Mouse (Mus musculus) hindbrain, postnatal 0 days (tissue): Measurements from ENCODE around the gene Capg. TPM values are rescaled to one million over a fixed set of nuclear protein-coding genes. Genes with fewer than 3 reads are reported as not detected.
A peak's percentile ranks its signal among the peaks of the same experiment; 100 is the strongest.

Source experiments
- ATAC-seq: fragments of 200-750 bp; cut with Nextera tagmentation; 2 replicates; pipeline ENCODE4 v1.8.0; 2017; ENCODE audit warnings: mild to moderate bottlenecking, moderate TSS enrichment, moderate library complexity
- DNase-seq: peaks from one replicate; pipeline ENCODE4 v3.0.0-alpha.2; 2015; ENCODE audit warnings: low spot score
- H3K27ac ChIP-seq: fragments of 300-500 bp; sonication (generic); 2 replicates; pipeline ENCODE4 v1.5.1; 2014; ENCODE audit warnings: mild to moderate bottlenecking
- H3K27me3 ChIP-seq: fragments of 300-500 bp; sonication (generic); 2 replicates; pipeline ENCODE4 v1.6.1; 2014; ENCODE audit warnings: low read length, mixed read lengths; ENCODE audit not compliant: insufficient read depth
- H3K36me3 ChIP-seq: fragments of 300-500 bp; sonication (generic); 2 replicates; pipeline ENCODE4 v1.6.1; 2014; ENCODE audit warnings: low read length, mixed read lengths; ENCODE audit not compliant: insufficient read depth
- H3K4me1 ChIP-seq: fragments of 300-500 bp; sonication (generic); 2 replicates; pipeline ENCODE4 v1.6.1; 2014; ENCODE audit warnings: antibody characterized with exemption, low read length, mixed read lengths; ENCODE audit not compliant: insufficient read depth
- H3K4me2 ChIP-seq: fragments of 300-500 bp; sonication (generic); 2 replicates; pipeline ENCODE4 v1.6.1; 2014; ENCODE audit warnings: low read depth, mild to moderate bottlenecking, low read length, moderate library complexity, mixed read lengths
- H3K4me3 ChIP-seq: fragments of 300-500 bp; sonication (generic); 2 replicates; pipeline ENCODE4 v1.5.1; 2014; ENCODE audit warnings: low read length
- H3K9ac ChIP-seq: fragments of 300-500 bp; sonication (generic); replicated peaks from 2 replicates; pipeline ENCODE4 v1.6.1; 2014; ENCODE audit warnings: mild to moderate bottlenecking, low read length, moderate library complexity, mixed read lengths
- H3K9me3 ChIP-seq: fragments of 300-500 bp; sonication (generic); 2 replicates; pipeline ENCODE4 v1.6.1; 2016; ENCODE audit warnings: low read length, mixed read lengths
- CTCF ChIP-seq: IDR thresholded peaks from 2 replicates; pipeline ENCODE4 v1.5.1; 2016; ENCODE audit warnings: antibody characterized with exemption, control low read depth, low read depth
- WGBS: fragments of 180-500 bp; shearing (Covaris S2); extraction: QIAGEN DNeasy Blood & Tissue Kit; methylation state at CpG from one replicate; pipeline ENCODE4 v1.1.7; 2014; 5-methylcytosine and 5-hydroxymethylcytosine counted together
- polyA plus RNA-seq: library from polyadenylated mRNA; unstranded; fragments of >200 nt; fragmentation: Nextera tagmentation; extraction: Ambion mirVana; gene quantifications from 2 replicates; pipeline ENCODE4 v1.2.1, GENCODE M21; 2015
- total RNA-seq: library from RNA; depleted of rRNA; stranded (reverse); fragments of >200 nt; gene quantifications from 2 replicates; pipeline ENCODE4 v1.2.3, GENCODE M21; 2014; rRNA removed

Gene Capg
- 5.8 and 10.6 TPM in 2 replicates for total RNA-seq
- polyA plus RNA-seq, result 10.0 and 11.2 TPM in 2 replicates

GRCm38 (mm10) chr6:72544283-72544987 is at the start of gene Capg:
Gene Capg (plus strand): TSS chr6:72544391.
- Histone ChIP-seq H3K4me3 (peak within 1 kb of the TSS; percentile 20; the same call in 1 of the 2 replicates), H3K36me3 (no peaks in the 10 kb centered on the region), H3K27me3 (no peaks in the 10 kb centered on the region), H3K9me3 (no peaks in the 10 kb centered on the region), H3K4me2 (peak within 1 kb of the TSS; percentile 37), H3K4me1 (no peaks in the 10 kb centered on the region), H3K9ac (no peak within 1 kb of the TSS), H3K27ac (peak within 1 kb of the TSS; percentile 32; the same call in 1 of the 2 replicates)
- DNase-seq (no peak), ATAC-seq (no peak)
- TF ChIP-seq CTCF, result no peak
- 14% methylated on average over 23 of the region's 23 CpGs for WGBS

GRCm38 (mm10) chr6:72498950-72499349 is 45.2 kb upstream of the Capg start:
- WGBS, result 66% methylated on average over 5 of the region's 5 CpGs
- Histone ChIP-seq H3K9me3 (no peaks in the 10 kb centered on the region), H3K36me3 (no peaks in the 10 kb centered on the region), H3K27me3 (no peaks in the 10 kb centered on the region), H3K4me3 (no peak overlapping the region), H3K27ac (no peak overlapping the region), H3K9ac (no peak overlapping the region), H3K4me2 (no peak overlapping the region), H3K4me1 (no peaks in the 10 kb centered on the region)
- no peak for TF ChIP-seq CTCF
- DNase-seq (no peak), ATAC-seq (no peak)

- Histone ChIP-seq H3K4me3 (no peak overlapping the region), H3K27me3 (no peaks in the 10 kb centered on the region), H3K9ac (no peak overlapping the region), H3K27ac (no peak overlapping the region), H3K36me3 (no peaks in the 10 kb centered on the region), H3K4me2 (no peak overlapping the region), H3K4me1 (no peaks in the 10 kb centered on the region), H3K9me3 (no peaks in the 10 kb centered on the region)
- DNase-seq (no peak), ATAC-seq (no peak)
- no peak for TF ChIP-seq CTCF
Observed at GRCm38 (mm10) chr6:72503309-72503708, 40.9 kb upstream of the Capg start.

GRCm38 (mm10) chr6:72503939-72504338 is 40.3 kb upstream of the Capg start:
- H3K9ac ChIP-seq, result no peak overlapping the region
- no peaks in the 10 kb centered on the region for H3K4me1 ChIP-seq
- H3K4me2 ChIP-seq, result no peak overlapping the region
- H3K27ac ChIP-seq, result no peak overlapping the region
- ATAC-seq, result no peak
- H3K9me3 ChIP-seq, result no peaks in the 10 kb centered on the region
- no peaks in the 10 kb centered on the region for H3K36me3 ChIP-seq
- H3K4me3 ChIP-seq, result no peak overlapping the region
- H3K27me3 ChIP-seq, result no peaks in the 10 kb centered on the region
- no peak for DNase-seq
- WGBS, result 83% methylated on average over 2 of the region's 2 CpGs
- no peak for TF ChIP-seq CTCF

- TF ChIP-seq CTCF, result no peak
- Histone ChIP-seq H3K4me1 (0 out of 2 replicates have a peak, but pooled peaks cover 3% of the 10 kb centered on the region), H3K27me3 (no peaks in the 10 kb centered on the region), H3K9me3 (no peaks in the 10 kb centered on the region), H3K36me3 (no peaks in the 10 kb centered on the region), H3K9ac (no peak overlapping the region), H3K4me2 (no peak overlapping the region), H3K27ac (no peak overlapping the region), H3K4me3 (no peak overlapping the region)
- DNase-seq (no peak), ATAC-seq (no peak)
- WGBS, result 79% methylated on average over 1 of the region's 1 CpGs
Observed at GRCm38 (mm10) chr6:72506104-72506503, 38.1 kb upstream of the Capg start.

- WGBS, result 68% methylated on average over 4 of the region's 4 CpGs
- H3K27me3 ChIP-seq, result no peaks in the 10 kb centered on the region
- H3K27ac ChIP-seq, result no peak overlapping the region
Observed at GRCm38 (mm10) chr6:72508596-72508995, 35.6 kb upstream of the Capg start.

GRCm38 (mm10) chr6:72509872-72510435 is 34.2 kb upstream of the Capg start:
- Histone ChIP-seq H3K4me2 (no peak overlapping the region), H3K36me3 (no peaks in the 10 kb centered on the region), H3K9me3 (no peaks in the 10 kb centered on the region), H3K27me3 (no peaks in the 10 kb centered on the region), H3K4me3 (no peak overlapping the region), H3K9ac (no peak overlapping the region), H3K27ac (no peak overlapping the region), H3K4me1 (peaks cover 20% of the 10 kb centered on the region)
- ATAC-seq, result no peak
- WGBS, result 41% methylated on average over 2 of the region's 2 CpGs
- TF ChIP-seq CTCF, result no peak
- DNase-seq, result no peak

More at GRCm38 (mm10) chr6:72508596-72508995, 35.6 kb upstream of the Capg start:
- Histone ChIP-seq H3K4me2 (no peak overlapping the region), H3K36me3 (no peaks in the 10 kb centered on the region), H3K4me3 (no peak overlapping the region), H3K4me1 (peaks cover 18% of the 10 kb centered on the region), H3K9me3 (no peaks in the 10 kb centered on the region), H3K9ac (no peak overlapping the region)
- no peak for TF ChIP-seq CTCF
- DNase-seq, result no peak
- no peak for ATAC-seq
